Mouse (Mus musculus): ENCODE data around the gene Dgki.

Dgki gene

GRCm38 (mm10) chr6:36810448-36810847 lies 489.5 kb downstream of the Dgki start:
- no peak for DNase-seq (ENCODE audit: low read depth)

- peak; percentile 96 for DNase-seq (ENCODE audit: low read depth)
Observed at GRCm38 (mm10) chr6:36809747-36810285, 490.2 kb downstream of the Dgki start, which contains the start of gene Ptn. TSS of gene Ptn (minus strand) at chr6:36810220.

- peak; percentile 74 for DNase-seq (ENCODE audit: low read depth)
Observed at GRCm38 (mm10) chr6:36809311-36809726, 490.7 kb downstream of the Dgki start.

GRCm38 (mm10) chr6:36808306-36809058 lies 491.5 kb downstream of the Dgki start:
- DNase-seq (ENCODE audit: low read depth) = no peak

GRCm38 (mm10) chr6:36806906-36807305 lies 493.1 kb downstream of the Dgki start:
- DNase-seq (ENCODE audit: low read depth) = no peak

GRCm38 (mm10) chr6:36800309-36800946 lies 499.6 kb downstream of the Dgki start:
- DNase-seq (ENCODE audit: low read depth) = no peak

- no peak for DNase-seq (ENCODE audit: low read depth)
Observed at GRCm38 (mm10) chr6:36797066-36797655, 502.8 kb downstream of the Dgki start.
